Mouse (Mus musculus) ES-Bruce4 (cell line): ENCODE data around the gene Abcd2.

Experiments
- CTCF ChIP-seq: IDR thresholded peaks from one replicate; pipeline ENCODE4 v1.8.1; 2011; ENCODE audit warnings: low read depth, low read length
- EP300 ChIP-seq: IDR thresholded peaks from 2 replicates; pipeline ENCODE4 v1.6.1; 2011; ENCODE audit warnings: low read depth, low read length; ENCODE audit not compliant: insufficient read depth

DNA sequence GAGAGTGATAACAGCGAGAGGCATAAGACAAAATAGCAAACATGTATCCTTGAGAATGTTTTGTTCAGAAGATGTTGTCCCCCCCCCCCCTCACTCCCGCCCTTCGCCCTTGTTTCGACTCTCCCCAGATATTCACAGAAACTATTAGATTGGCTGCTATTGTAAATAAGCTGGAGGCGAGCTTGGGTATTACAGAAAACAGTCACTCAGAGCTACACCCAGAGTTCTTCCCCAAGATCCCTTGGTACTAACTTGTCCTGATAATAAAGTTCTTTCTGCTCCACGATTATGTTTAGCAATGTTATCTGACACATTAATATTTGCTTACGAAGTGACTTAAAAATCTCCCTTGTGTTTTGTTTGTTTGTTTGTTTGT is 612 bp upstream of the Abcd2 start:
- no peak for TF ChIP-seq CTCF
- TF ChIP-seq EP300: no peak
